Mouse (Mus musculus): ENCODE results near the gene Slc22a6.

DNA sequence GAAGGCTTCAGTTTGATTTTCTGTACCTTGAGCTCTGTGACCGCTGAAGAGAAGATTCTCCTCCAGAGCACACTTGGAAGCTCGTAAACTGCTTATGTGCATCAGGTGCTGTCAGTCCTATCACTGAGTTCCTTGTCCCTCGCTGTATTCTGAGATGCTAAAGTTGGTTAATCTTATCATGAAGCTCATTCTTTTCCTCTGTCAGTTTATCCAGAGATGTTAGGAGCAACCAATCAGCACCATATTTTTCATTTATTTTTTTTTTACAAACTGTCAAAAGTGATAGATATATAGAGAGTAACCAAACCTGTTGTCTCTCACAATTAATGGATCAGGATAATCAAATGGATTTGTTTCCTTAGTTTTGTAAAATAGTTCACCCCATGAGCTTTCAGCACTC lies 32.5 kb upstream of the Slc22a6 start:
- TF ChIP-seq POLR2A (IDR thresholded peaks at IDR 0.05; ENCODE audit: borderline replicate concordance, extremely low read depth, low read depth, low read length): no peak
- no peak for TF ChIP-seq CTCF (IDR thresholded peaks at IDR 0.05; ENCODE audit: insufficient read depth, low read length)
